20 mouse cellular contexts compared by ENCODE assay signal in genomic region chr11:61040856-61041652, GRCm38 (mm10). TPM values are rescaled to one million over a fixed set of nuclear protein-coding genes. Genes with fewer than 3 reads are reported as not detected.
A peak's percentile ranks its signal among the peaks of the same experiment; 100 is the strongest.
DNase-seq lines count a peak whose midpoint lies in the region; ATAC-seq and TF ChIP-seq lines count a peak whose summit lies in the region.
"Had no signal": no experiment of that assay in that cellular context is flagged by ENCODE, and none has a peak within 500 bp of the region (broad histone marks: within the 10 kb centered on the region; RNA-seq: fewer than 3 reads in every experiment).

No protein-coding gene starts in this region.

- peak; percentile 47 for DNase-seq in cerebellum, adult 11 months
- DNase-seq in kidney, postnatal 0 days (ENCODE audit: low spot score) = no peak
- no peak for DNase-seq in kidney, adult 2 months
- peak; percentile 67 for DNase-seq in right cerebral cortex, adult 2 months (ENCODE audit: low spot score in 2 of 2)
- DNase-seq in right cerebral cortex, postnatal 14 days = no peak
- peak; percentile 78 for DNase-seq in telencephalon, adult 2 months (ENCODE audit: low read depth, low spot score)
- DNase-seq in spleen, postnatal 36 days (ENCODE audit: low spot score in 2 of 2) = no peak
- DNase-seq: gastrocnemius, postnatal 14 days; liver, embryonic 13.5 days; thymus, adult 18-20 months had no signal

- no peak for ATAC-seq in cerebellum, adult (ENCODE audit: insufficient number of reproducible peaks, low FRiP score, low TSS enrichment)
- no peak for ATAC-seq in kidney, postnatal 0 days (replicated peaks; ENCODE audit: low FRiP score, low read depth)
- ATAC-seq: activated CD4-positive, CD25-positive, alpha-beta regulatory T cell, adult 4 months; forebrain, embryonic 13.5 days; midbrain, embryonic 16.5 days had no signal

- TF ChIP-seq POLR2A in kidney, adult 2 months (IDR thresholded peaks at IDR 0.05; ENCODE audit: low read depth, low read length) = no peak

- H3K4me3 ChIP-seq in kidney, postnatal 0 days (replicated peaks; ENCODE audit: low read depth, low read length) = no peak overlapping the region
- no peak overlapping the region for H3K4me3 ChIP-seq in kidney, adult 2 months (ENCODE audit: insufficient read depth, low read depth, low read length)
- H3K4me3 ChIP-seq: embryonic facial prominence, embryonic 15.5 days; forebrain, embryonic 13.5 days; heart, embryonic 15.5 days; hindbrain, embryonic 15.5 days; kidney, embryonic 15.5 days; liver, embryonic 13.5 days had no signal

- H3K27ac ChIP-seq in kidney, postnatal 0 days = no peak overlapping the region
- H3K27ac ChIP-seq in kidney, adult 2 months (ENCODE audit: insufficient read depth, low read depth, low read length) = no peak overlapping the region
- H3K27ac ChIP-seq: embryonic facial prominence, embryonic 15.5 days; forebrain, embryonic 13.5 days; heart, embryonic 15.5 days; hindbrain, embryonic 15.5 days; kidney, embryonic 15.5 days; liver, embryonic 13.5 days; macrophage had no signal

- H3K27me3 ChIP-seq in kidney, postnatal 0 days (ENCODE audit: insufficient read depth, low read length) = no peaks in the 10 kb centered on the region
- H3K27me3 ChIP-seq in kidney, adult 2 months (replicated peaks; ENCODE audit: control insufficient read depth, insufficient read depth, low read length) = no peaks in the 10 kb centered on the region
- H3K27me3 ChIP-seq: embryonic facial prominence, embryonic 15.5 days; forebrain, embryonic 13.5 days; heart, embryonic 15.5 days; hindbrain, embryonic 15.5 days had no signal

- no peaks in the 10 kb centered on the region for H3K4me1 ChIP-seq in kidney, postnatal 0 days (replicated peaks; ENCODE audit: insufficient read depth, low read length)
- peaks cover 4% of the 10 kb centered on the region for H3K4me1 ChIP-seq in kidney, adult 2 months (ENCODE audit: control insufficient read depth, insufficient read depth, low read length)

- no peaks in the 10 kb centered on the region for H3K9me3 ChIP-seq in kidney, postnatal 0 days (replicated peaks; ENCODE audit: low read length)
- H3K9me3 ChIP-seq: embryonic facial prominence, embryonic 15.5 days; forebrain, embryonic 13.5 days; G1E; heart, embryonic 15.5 days; hindbrain, embryonic 15.5 days; kidney, embryonic 15.5 days; liver, embryonic 13.5 days had no signal

- H3K36me3 ChIP-seq in kidney, postnatal 0 days (ENCODE audit: insufficient read depth, low read length) = no peaks in the 10 kb centered on the region
- no peaks in the 10 kb centered on the region for H3K36me3 ChIP-seq in kidney, adult 2 months (ENCODE audit: control insufficient read depth, insufficient read depth, low read length)
- H3K36me3 ChIP-seq: embryonic facial prominence, embryonic 15.5 days; G1E; heart, embryonic 15.5 days; hindbrain, embryonic 15.5 days; kidney, embryonic 15.5 days; liver, embryonic 13.5 days had no signal

- TF ChIP-seq CTCF in kidney, postnatal 0 days (IDR thresholded peaks at IDR 0.05; ENCODE audit: low read depth) = peak; percentile 18; the same call in 1 of the 2 replicates
- no peak; the same call in 1 of the 2 replicates for TF ChIP-seq CTCF in kidney, adult 2 months (conservative IDR thresholded peaks at IDR 0.05; ENCODE audit: insufficient read depth, insufficient read length, low read depth, low read length)

- H3K9ac ChIP-seq in kidney, postnatal 0 days (ENCODE audit: low read depth, low read length) = no peak overlapping the region
- H3K9ac ChIP-seq: embryonic facial prominence, embryonic 15.5 days; forebrain, embryonic 13.5 days; heart, embryonic 15.5 days; hindbrain, embryonic 15.5 days; kidney, embryonic 15.5 days; liver, embryonic 13.5 days had no signal

- 80% methylated on average over 11 of the region's 11 CpGs for WGBS in kidney, postnatal 0 days
- 90% methylated on average over 11 of the region's 11 CpGs for WGBS in kidney, adult 2 months

- H3K4me2 ChIP-seq in kidney, postnatal 0 days (ENCODE audit: low read length) = no peak overlapping the region
- H3K4me2 ChIP-seq: embryonic facial prominence, embryonic 15.5 days; forebrain, embryonic 13.5 days; heart, embryonic 15.5 days; hindbrain, embryonic 15.5 days; kidney, embryonic 15.5 days; liver, embryonic 13.5 days had no signal

RNA-seq across cellular contexts. Expression of gene Kcnj12, which starts 18.7 kb away (rescaled TPM):
- 0.17 and 0.24 TPM in 2 replicates for polyA plus RNA-seq in kidney, postnatal 0 days (2015; fragmentation: Nextera tagmentation; extraction: Ambion mirVana)
- polyA plus RNA-seq in kidney, adult 2 months (2012; rRNA removed) = 4.6 and 5.7 TPM in 2 replicates
- polyA plus RNA-seq: activated CD4-positive, CD25-positive, alpha-beta regulatory T cell, adult 4 months; G1E; macrophage had no signal

Comparison
In these comparisons a context has a peak if more than half of its experiments do, and no peak if none do; other contexts are left out.
1. DNase-seq: peak in cerebellum, adult 11 months (single experiment), right cerebral cortex, adult 2 months (2 of 2) and telencephalon, adult 2 months (single experiment); none in kidney, postnatal 0 days (single experiment), kidney, adult 2 months (single experiment), right cerebral cortex, postnatal 14 days (single experiment) and spleen, postnatal 36 days (0 of 2).